Mouse (Mus musculus): ENCODE data around the gene Gpsm3. TPM values are rescaled to one million over a fixed set of nuclear protein-coding genes. Genes with fewer than 3 reads are reported as not detected.

The Gpsm3 gene
- total and polyA plus RNA-seq, 3 experiments = 13.0 to 38.7 (median 18.2) TPM

- Histone ChIP-seq H3K27me3 (replicated peaks) (no peaks in the 10 kb centered on the region), H3K4me2 (ENCODE audit: insufficient read depth, low read depth, poor library complexity, severe bottlenecking) (peak overlapping the region; percentile 71), H3K9ac (ENCODE audit: insufficient read depth, low read depth) (peak overlapping the region; percentile 97), H3K79me2 (replicated peaks; ENCODE audit: control insufficient read depth, extremely low read depth, insufficient read depth, poor library complexity, severe bottlenecking) (peaks cover 12% of the 10 kb centered on the region), H3K4me1 (ENCODE audit: control insufficient read depth in 1 of 2, insufficient read depth in 2 of 2) (peaks cover 12 to 39% of the 10 kb centered on the region in 2 experiments), H3K27ac (ENCODE audit: insufficient read depth, low read depth) (peak overlapping the region; percentile 66), H3K9me3 (replicated peaks; ENCODE audit: low read length) (no peaks in the 10 kb centered on the region), H3K4me3 (replicated peaks in 1 of 3; ENCODE audit: low read depth in 2 of 3, low read length in 2 of 3, poor library complexity in 1 of 3) (peak overlapping the region; percentile 63 to 97 (median 82)), H3K36me3 (replicated peaks in 1 of 2; ENCODE audit: control insufficient read depth in 1 of 2, insufficient read depth in 1 of 2, low read length in 1 of 2) (peaks cover 19 to 48% of the 10 kb centered on the region in 2 experiments)
- in situ Hi-C loops (cut with MboI; ENCODE audit: low pct_ligation_motif_present, low pct_unique_long_range_greater_than_20kb, low sequenced_read_pairs) (no loop called here), dilution Hi-C loops (cut with MboI; ENCODE audit: extremely low pct_ligation_motif_present, extremely low pct_unique_long_range_greater_than_20kb, low sequenced_read_pairs) (no loop called here)
- TF ChIP-seq RAD21 (IDR thresholded peaks at IDR 0.05; ENCODE audit: low read depth, low read length) (no peak), PAX5 (IDR thresholded peaks at IDR 0.05; ENCODE audit: low read length) (no peak), MAX (IDR thresholded peaks at IDR 0.05; ENCODE audit: low read length) (no peak), HCFC1 (IDR thresholded peaks at IDR 0.05; ENCODE audit: low read depth, low read length) (no peak), MXI1 (IDR thresholded peaks at IDR 0.05; ENCODE audit: low read depth, low read length) (0 out of 2 replicates have a peak, but pooled peaks have one; percentile 5), MAZ (IDR thresholded peaks at IDR 0.05; ENCODE audit: low read depth, low read length) (no peak), USF1 (IDR thresholded peaks at IDR 0.05; ENCODE audit: low read depth, low read length) (no peak)
- DNase-seq (ENCODE audit: extremely low read depth) = peak; percentile 20
Measured at GRCm38 (mm10) chr17:34606186-34607039, 16.8 kb downstream of the Gpsm3 start.

DNA sequence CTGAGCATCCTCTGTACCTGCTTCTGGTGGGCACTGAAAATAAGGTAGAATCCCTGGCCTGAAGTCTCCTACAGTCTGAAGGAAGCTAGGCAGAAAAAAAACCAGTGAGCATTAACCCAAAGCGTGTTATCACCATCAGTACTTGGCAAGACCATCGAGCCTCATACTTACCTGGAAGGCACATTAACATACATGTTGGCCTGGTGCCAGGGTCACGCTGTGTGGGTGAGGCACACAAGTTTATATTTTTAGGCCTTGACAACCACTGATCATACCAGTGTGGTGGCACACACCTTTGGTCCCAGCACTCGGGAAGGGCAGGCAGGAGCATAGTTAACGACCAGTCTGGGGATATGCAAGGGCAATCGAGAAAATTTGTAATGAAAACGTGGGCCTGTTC, 18.4 kb downstream of the Gpsm3 start:
- H3K79me2 ChIP-seq (replicated peaks; ENCODE audit: control insufficient read depth, extremely low read depth, insufficient read depth, poor library complexity, severe bottlenecking) = peaks cover 5% of the 10 kb centered on the region
- peaks cover 29 to 54% of the 10 kb centered on the region in 2 experiments for H3K36me3 ChIP-seq (replicated peaks in 1 of 2; ENCODE audit: control insufficient read depth in 1 of 2, insufficient read depth in 1 of 2, low read length in 1 of 2)
- H3K4me1 ChIP-seq (ENCODE audit: control insufficient read depth in 1 of 2, insufficient read depth in 2 of 2) = peaks cover 9 to 26% of the 10 kb centered on the region in 2 experiments
- in situ Hi-C loops (cut with MboI; ENCODE audit: low pct_ligation_motif_present, low pct_unique_long_range_greater_than_20kb, low sequenced_read_pairs) = no loop called here
- TF ChIP-seq E2F4 (IDR thresholded peaks at IDR 0.05; ENCODE audit: insufficient replicate concordance, low read depth, low read length) (no peak), JUND (conservative IDR thresholded peaks at IDR 0.05; ENCODE audit: low read depth, low read length) (no peak), TBP (conservative IDR thresholded peaks at IDR 0.05; ENCODE audit: low read depth, low read length) (no peak), POLR2AphosphoS2 (IDR thresholded peaks at IDR 0.05; ENCODE audit: low read depth, low read length) (no peak), IRF4 (IDR thresholded peaks at IDR 0.05; ENCODE audit: low read depth, low read length) (no peak), ZKSCAN1 (IDR thresholded peaks at IDR 0.05; ENCODE audit: borderline replicate concordance, low read depth, low read length) (no peak), KAT2A (IDR thresholded peaks at IDR 0.05; ENCODE audit: insufficient replicate concordance, low read length) (no peak), SMC3 (IDR thresholded peaks at IDR 0.05; ENCODE audit: low read depth, low read length) (no peak), ETS1 (conservative IDR thresholded peaks at IDR 0.05; ENCODE audit: low read depth, low read length) (no peak), CTCF (conservative IDR thresholded peaks at IDR 0.05 in 1 of 2, IDR thresholded peaks at IDR 0.05 in 1 of 2; ENCODE audit: low read depth in 2 of 2, low read length in 2 of 2) (no peak), MEF2A (IDR thresholded peaks at IDR 0.05; ENCODE audit: borderline replicate concordance, low read depth, low read length) (no peak), SIN3A (IDR thresholded peaks at IDR 0.05; ENCODE audit: low read length) (no peak), NELFE (IDR thresholded peaks at IDR 0.05; ENCODE audit: low read depth, low read length) (no peak), TCF12 (IDR thresholded peaks at IDR 0.05; ENCODE audit: low read depth, low read length) (no peak), NRF1 (IDR thresholded peaks at IDR 0.05; ENCODE audit: low read depth, low read length) (no peak)
- dilution Hi-C loops (cut with MboI; ENCODE audit: extremely low pct_ligation_motif_present, extremely low pct_unique_long_range_greater_than_20kb, low sequenced_read_pairs) = no loop called here
- H3K4me3 ChIP-seq (replicated peaks in 1 of 3; ENCODE audit: low read depth in 2 of 3, low read length in 2 of 3, poor library complexity in 1 of 3) = no peak overlapping the region
- H3K9ac ChIP-seq (ENCODE audit: insufficient read depth, low read depth) = no peak overlapping the region
- no peaks in the 10 kb centered on the region for H3K27me3 ChIP-seq (replicated peaks)
- H3K4me2 ChIP-seq (ENCODE audit: insufficient read depth, low read depth, poor library complexity, severe bottlenecking) = no peak overlapping the region
- no peak for DNase-seq (ENCODE audit: extremely low read depth)
- no peak overlapping the region for H3K27ac ChIP-seq (ENCODE audit: insufficient read depth, low read depth)
- no peaks in the 10 kb centered on the region for H3K9me3 ChIP-seq (replicated peaks; ENCODE audit: low read length)

Measured in CH12.LX (cell line).